Mouse (Mus musculus) kidney, adult 2 months (tissue): ENCODE data around the gene Sdk1.

ENCODE experiments used
- CTCF ChIP-seq: fragments of 200-500 bp; conservative IDR thresholded peaks from 2 replicates; pipeline ENCODE4 v1.5.1; 2011; ENCODE audit warnings: low read depth, mild to moderate bottlenecking, control low read depth, low read length, moderate library complexity, mixed read lengths; ENCODE audit not compliant: insufficient read depth, insufficient read length
- POLR2A ChIP-seq: fragments of 200-500 bp; IDR thresholded peaks from one replicate; pipeline ENCODE4 v1.6.1; 2011; ENCODE audit warnings: low read depth, low read length, control low read depth

DNA sequence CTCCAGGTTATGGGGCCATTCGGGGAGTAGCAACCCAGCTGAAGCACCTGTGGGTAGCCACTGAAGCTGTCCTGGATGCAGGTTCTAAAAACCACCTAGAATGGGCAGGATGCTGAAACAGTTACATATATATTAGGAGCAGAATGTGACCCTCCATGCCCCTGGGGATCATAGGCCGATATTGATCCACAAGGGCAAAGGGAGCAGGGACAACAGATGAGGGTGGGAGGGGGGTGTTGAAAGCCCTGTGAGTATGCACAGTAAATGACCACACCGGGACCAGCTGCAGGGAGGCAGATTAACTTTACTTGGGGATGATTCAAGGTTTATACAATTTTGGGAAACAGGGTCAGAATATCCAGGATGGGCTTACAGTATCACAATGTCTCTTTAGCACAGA lies 16.0 kb upstream of the Sdk1 start:
- TF ChIP-seq POLR2A (no peak), CTCF (no peak)
